ENCODE assay signal across 12 mouse cellular contexts in genomic region chr8:8819233-8819931, GRCm38 (mm10).
A peak's percentile ranks its signal among the peaks of the same experiment; 100 is the strongest.
DNase-seq lines count a peak whose midpoint lies in the region; ATAC-seq and TF ChIP-seq lines count a peak whose summit lies in the region.
"Had no signal": no experiment of that assay in that cellular context is flagged by ENCODE, and none has a peak within 500 bp of the region (broad histone marks: within the 10 kb centered on the region; RNA-seq: fewer than 3 reads in every experiment).

No protein-coding gene starts in this region.

- H3K9me3 ChIP-seq in heart, embryonic 10.5 days: no peaks in the 10 kb centered on the region
- H3K9me3 ChIP-seq in lung, postnatal 0 days (ENCODE audit: low read length): no peaks in the 10 kb centered on the region
- H3K9me3 ChIP-seq in hindbrain, embryonic 13.5 days: no peaks in the 10 kb centered on the region
- H3K9me3 ChIP-seq: hindbrain, embryonic 12.5 days had no signal

- H3K27me3 ChIP-seq in heart, embryonic 10.5 days (ENCODE audit: insufficient read depth, poor library complexity, severe bottlenecking): no peaks in the 10 kb centered on the region
- no peaks in the 10 kb centered on the region for H3K27me3 ChIP-seq in lung, postnatal 0 days (replicated peaks; ENCODE audit: insufficient read depth, low read length)
- H3K27me3 ChIP-seq in hindbrain, embryonic 13.5 days: no peaks in the 10 kb centered on the region
- H3K27me3 ChIP-seq: hindbrain, embryonic 12.5 days; Patski had no signal

- H3K36me3 ChIP-seq in heart, embryonic 10.5 days: no peaks in the 10 kb centered on the region
- no peaks in the 10 kb centered on the region for H3K36me3 ChIP-seq in lung, postnatal 0 days (ENCODE audit: insufficient read depth, low read length)
- H3K36me3 ChIP-seq in hindbrain, embryonic 13.5 days: no peaks in the 10 kb centered on the region
- H3K36me3 ChIP-seq: hindbrain, embryonic 12.5 days had no signal

- H3K4me1 ChIP-seq in heart, embryonic 10.5 days: peaks cover 5% of the 10 kb centered on the region; the same call in 1 of the 2 replicates
- H3K4me1 ChIP-seq in lung, postnatal 0 days (ENCODE audit: insufficient read depth, low read depth, low read length): peaks cover 9% of the 10 kb centered on the region; the same call in 1 of the 2 replicates
- H3K4me1 ChIP-seq in hindbrain, embryonic 13.5 days (replicated peaks): peaks cover 13% of the 10 kb centered on the region

- no peak overlapping the region for H3K9ac ChIP-seq in lung, postnatal 0 days (replicated peaks; ENCODE audit: low read depth)
- no peak overlapping the region for H3K9ac ChIP-seq in hindbrain, embryonic 13.5 days
- H3K9ac ChIP-seq: hindbrain, embryonic 12.5 days had no signal

- 79% methylated on average over 9 of the region's 9 CpGs for WGBS in heart, embryonic 10.5 days
- WGBS in lung, postnatal 0 days: 40% methylated on average over 9 of the region's 9 CpGs
- WGBS in hindbrain, embryonic 13.5 days: 69% methylated on average over 9 of the region's 9 CpGs

- TF ChIP-seq CTCF in lung, postnatal 0 days (IDR thresholded peaks at IDR 0.05): no peak

- peak; percentile 85 for ATAC-seq in lung, postnatal 0 days
- no peak for ATAC-seq in hindbrain, embryonic 13.5 days (ENCODE audit: low FRiP score)
- ATAC-seq: Patski had no signal

- H3K4me2 ChIP-seq in lung, postnatal 0 days (replicated peaks; ENCODE audit: low read depth, low read length): no peak overlapping the region
- no peak overlapping the region for H3K4me2 ChIP-seq in hindbrain, embryonic 13.5 days
- H3K4me2 ChIP-seq: hindbrain, embryonic 12.5 days had no signal

- TF ChIP-seq EP300 in lung, postnatal 0 days (IDR thresholded peaks at IDR 0.05): peak; percentile 99

- peak; percentile 38 to 72 for DNase-seq in heart, adult 18-20 months
- no peak for DNase-seq in heart, embryonic 10.5 days (ENCODE audit: low spot score)
- DNase-seq in heart, adult 9 months (ENCODE audit: low spot score in 2 of 2): peak; percentile 48 to 78
- peak; percentile 54 to 58 for DNase-seq in kidney, adult 8-10 months
- DNase-seq in lung, postnatal 0 days (ENCODE audit: low spot score): peak; percentile 77
- DNase-seq in left cerebral cortex, adult 9 months (ENCODE audit: low spot score in 2 of 2): no peak
- no peak for DNase-seq in embryo, embryonic 11 days
- DNase-seq: cerebellum, postnatal 25 days; thymus, postnatal 36 days had no signal

- H3K27ac ChIP-seq in heart, embryonic 10.5 days: no peak overlapping the region
- no peak overlapping the region for H3K27ac ChIP-seq in lung, postnatal 0 days (ENCODE audit: low read length)
- H3K27ac ChIP-seq in hindbrain, embryonic 13.5 days: no peak overlapping the region
- H3K27ac ChIP-seq: hindbrain, embryonic 12.5 days had no signal

- no peak overlapping the region for H3K4me3 ChIP-seq in heart, embryonic 10.5 days
- no peak overlapping the region for H3K4me3 ChIP-seq in lung, postnatal 0 days (ENCODE audit: low read depth, low read length)
- H3K4me3 ChIP-seq in hindbrain, embryonic 13.5 days: no peak overlapping the region
- H3K4me3 ChIP-seq: hindbrain, embryonic 12.5 days had no signal

Comparison
In these comparisons a context has a peak if more than half of its experiments do, and no peak if none do; other contexts are left out.
1. DNase-seq: peak in heart, adult 18-20 months (2 of 2), heart, adult 9 months (2 of 2), kidney, adult 8-10 months (2 of 2) and lung, postnatal 0 days (single experiment); none in heart, embryonic 10.5 days (single experiment), left cerebral cortex, adult 9 months (0 of 2) and embryo, embryonic 11 days (single experiment).